Mouse (Mus musculus): ENCODE data around the gene Cubn. TPM values are rescaled to one million over a fixed set of nuclear protein-coding genes. Genes with fewer than 3 reads are reported as not detected.

The Cubn gene
- polyA plus RNA-seq, 1 experiment from 2014 or later: 13.5 TPM

- DNase-seq (ENCODE audit: low spot score) (peak; percentile 84), ATAC-seq (replicated peaks; ENCODE audit: low FRiP score, low read depth) (peak; percentile 81)
- Histone ChIP-seq H3K9ac (ENCODE audit: low read depth, low read length) (no peak overlapping the region), H3K27me3 (ENCODE audit: insufficient read depth, low read length) (no peaks in the 10 kb centered on the region), H3K4me1 (replicated peaks; ENCODE audit: insufficient read depth, low read length) (peaks cover 11% of the 10 kb centered on the region), H3K27ac (no peak overlapping the region), H3K4me2 (ENCODE audit: low read length) (peak overlapping the region; percentile 7; the same call in 1 of the 2 replicates), H3K36me3 (ENCODE audit: insufficient read depth, low read length) (no peaks in the 10 kb centered on the region), H3K4me3 (replicated peaks; ENCODE audit: low read depth, low read length) (no peak overlapping the region), H3K9me3 (replicated peaks; ENCODE audit: low read length) (no peaks in the 10 kb centered on the region)
- no peak for TF ChIP-seq CTCF (IDR thresholded peaks at IDR 0.05; ENCODE audit: low read depth)
- WGBS: 18% methylated on average over 7 of the region's 7 CpGs
These were observed 257.7 kb downstream of the Cubn start for GRCm38 (mm10) chr2:13233902-13234301.

GRCm38 (mm10) chr2:13233254-13233835, 258.3 kb downstream of the Cubn start:
- Histone ChIP-seq H3K9me3 (replicated peaks; ENCODE audit: low read length) (no peaks in the 10 kb centered on the region), H3K9ac (ENCODE audit: low read depth, low read length) (no peak overlapping the region), H3K4me1 (replicated peaks; ENCODE audit: insufficient read depth, low read length) (peaks cover 11% of the 10 kb centered on the region), H3K4me2 (ENCODE audit: low read length) (peak overlapping the region; percentile 7; the same call in 1 of the 2 replicates), H3K27me3 (ENCODE audit: insufficient read depth, low read length) (no peaks in the 10 kb centered on the region), H3K4me3 (replicated peaks; ENCODE audit: low read depth, low read length) (no peak overlapping the region), H3K36me3 (ENCODE audit: insufficient read depth, low read length) (no peaks in the 10 kb centered on the region), H3K27ac (no peak overlapping the region)
- ATAC-seq (replicated peaks; ENCODE audit: low FRiP score, low read depth) (no peak), DNase-seq (ENCODE audit: low spot score) (no peak)
- WGBS: 46% methylated on average over 12 of the region's 12 CpGs
- no peak for TF ChIP-seq CTCF (IDR thresholded peaks at IDR 0.05; ENCODE audit: low read depth)

- H3K4me1 ChIP-seq (replicated peaks; ENCODE audit: insufficient read depth, low read length): peaks cover 11% of the 10 kb centered on the region
- no peak for DNase-seq (ENCODE audit: low spot score)
- no peak overlapping the region for H3K9ac ChIP-seq (ENCODE audit: low read depth, low read length)
- TF ChIP-seq CTCF (IDR thresholded peaks at IDR 0.05; ENCODE audit: low read depth): no peak
- no peak overlapping the region for H3K4me3 ChIP-seq (replicated peaks; ENCODE audit: low read depth, low read length)
- H3K36me3 ChIP-seq (ENCODE audit: insufficient read depth, low read length): no peaks in the 10 kb centered on the region
- 65% methylated on average over 6 of the region's 6 CpGs for WGBS
- H3K9me3 ChIP-seq (replicated peaks; ENCODE audit: low read length): no peaks in the 10 kb centered on the region
- H3K27me3 ChIP-seq (ENCODE audit: insufficient read depth, low read length): no peaks in the 10 kb centered on the region
- no peak for ATAC-seq (replicated peaks; ENCODE audit: low FRiP score, low read depth)
- H3K4me2 ChIP-seq (ENCODE audit: low read length): no peak overlapping the region
- H3K27ac ChIP-seq: no peak overlapping the region
These were observed 259.3 kb downstream of the Cubn start for GRCm38 (mm10) chr2:13232305-13232704.

- WGBS: 95% methylated on average over 3 of the region's 3 CpGs
- no peak for ATAC-seq (replicated peaks; ENCODE audit: low FRiP score, low read depth)
- no peaks in the 10 kb centered on the region for H3K36me3 ChIP-seq (ENCODE audit: insufficient read depth, low read length)
- DNase-seq (ENCODE audit: low spot score): no peak
- TF ChIP-seq CTCF (IDR thresholded peaks at IDR 0.05; ENCODE audit: low read depth): no peak
- H3K4me2 ChIP-seq (ENCODE audit: low read length): no peak overlapping the region
- no peaks in the 10 kb centered on the region for H3K27me3 ChIP-seq (ENCODE audit: insufficient read depth, low read length)
- H3K27ac ChIP-seq: no peak overlapping the region
- H3K9ac ChIP-seq (ENCODE audit: low read depth, low read length): no peak overlapping the region
- no peak overlapping the region for H3K4me3 ChIP-seq (replicated peaks; ENCODE audit: low read depth, low read length)
- H3K4me1 ChIP-seq (replicated peaks; ENCODE audit: insufficient read depth, low read length): peaks cover 11% of the 10 kb centered on the region
- H3K9me3 ChIP-seq (replicated peaks; ENCODE audit: low read length): no peaks in the 10 kb centered on the region
These were observed 261.9 kb downstream of the Cubn start for GRCm38 (mm10) chr2:13229686-13230085.

Other genes starting within 250 kb of the Cubn start
- 151 and 164 TPM in 2 replicates for gene Rsu1, start 220.4 kb downstream of the Cubn start, polyA plus RNA-seq (2015; fragmentation: Nextera tagmentation; extraction: Ambion mirVana)
- 12.6 and 14.0 TPM in 2 replicates for gene Trdmt1, start 52.9 kb upstream of the Cubn start, polyA plus RNA-seq (2015; fragmentation: Nextera tagmentation; extraction: Ambion mirVana)
- 414 and 447 TPM in 2 replicates for gene Vim, start 82.1 kb upstream of the Cubn start, polyA plus RNA-seq (2015; fragmentation: Nextera tagmentation; extraction: Ambion mirVana)